Mouse (Mus musculus) frontal cortex, postnatal 36 days (tissue): ENCODE measurements around the gene Yif1b.

Experiments
- DNase-seq, 2 experiments: peaks; one replicate each; pipeline ENCODE4 v3.0.0; 2022; ENCODE audit warnings: low spot score in 2 of 2

Gene Yif1b

DNA sequence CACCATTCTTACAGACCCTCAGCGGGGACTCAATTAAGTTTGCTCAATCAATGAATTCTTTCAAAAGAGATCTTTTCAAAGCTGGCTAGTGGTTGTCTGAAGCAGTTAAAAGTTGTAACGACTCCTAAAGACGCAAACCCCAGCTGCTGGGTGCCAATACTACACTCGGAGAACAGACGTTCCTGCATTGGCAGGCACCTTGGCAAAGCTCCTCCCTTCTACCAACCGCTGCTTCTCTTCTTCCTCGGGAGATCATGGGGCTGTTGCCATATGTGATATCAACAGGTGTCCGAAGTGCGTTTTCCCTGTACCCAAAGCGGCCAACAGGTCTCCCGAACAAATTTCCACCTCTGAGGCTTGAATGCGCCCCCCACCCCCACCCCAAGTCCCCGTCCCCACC is 42.7 kb downstream of the Yif1b start:
- DNase-seq = no peak

DNA sequence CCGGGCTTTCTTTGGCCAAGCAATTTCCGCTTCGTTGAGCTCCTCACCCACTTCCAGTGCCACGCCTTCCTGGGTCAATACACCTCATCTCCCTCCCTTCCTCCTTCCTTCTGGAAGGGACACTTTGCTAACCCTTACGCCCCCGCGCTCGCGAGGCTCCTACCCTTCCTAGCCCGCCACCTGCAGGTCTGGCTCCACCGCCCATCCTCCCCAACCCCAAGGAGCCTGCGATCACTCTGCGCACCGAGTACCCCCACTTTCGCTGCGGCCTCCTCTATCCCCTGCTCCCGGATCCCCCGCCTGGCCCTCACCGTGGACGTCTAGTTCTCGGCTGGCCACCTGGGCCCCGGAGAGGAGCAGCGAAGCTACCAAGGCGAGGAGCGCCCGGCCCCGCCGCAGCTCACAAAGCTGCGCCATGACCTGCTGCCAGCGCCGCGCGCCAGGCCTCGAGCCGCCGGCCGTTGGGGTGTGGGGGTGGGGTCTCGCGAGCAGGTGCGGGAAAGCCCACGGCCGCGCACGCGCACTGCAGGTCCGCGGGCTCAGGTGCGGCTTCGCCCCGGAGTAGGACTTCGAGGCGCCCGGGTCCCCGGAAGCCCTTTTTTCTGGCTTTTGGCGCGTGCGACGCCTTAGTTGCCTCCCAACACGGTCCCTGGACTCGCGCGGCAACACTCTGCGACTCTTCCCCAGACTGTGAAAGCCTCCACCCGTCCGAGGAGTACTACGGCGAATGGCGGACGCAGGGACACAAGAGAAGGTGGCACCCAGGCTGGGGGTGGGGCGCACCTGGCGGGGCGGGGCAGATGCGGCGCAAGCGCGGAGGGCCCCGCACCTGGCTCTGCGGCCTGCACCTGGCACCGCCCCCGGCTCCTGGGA is 43.3 kb downstream of the Yif1b start, which contains the start of gene Spint2:
Gene Spint2 (minus strand): TSS at position 712 of the 873 bp plus-strand sequence.
- DNase-seq = no peak

DNA sequence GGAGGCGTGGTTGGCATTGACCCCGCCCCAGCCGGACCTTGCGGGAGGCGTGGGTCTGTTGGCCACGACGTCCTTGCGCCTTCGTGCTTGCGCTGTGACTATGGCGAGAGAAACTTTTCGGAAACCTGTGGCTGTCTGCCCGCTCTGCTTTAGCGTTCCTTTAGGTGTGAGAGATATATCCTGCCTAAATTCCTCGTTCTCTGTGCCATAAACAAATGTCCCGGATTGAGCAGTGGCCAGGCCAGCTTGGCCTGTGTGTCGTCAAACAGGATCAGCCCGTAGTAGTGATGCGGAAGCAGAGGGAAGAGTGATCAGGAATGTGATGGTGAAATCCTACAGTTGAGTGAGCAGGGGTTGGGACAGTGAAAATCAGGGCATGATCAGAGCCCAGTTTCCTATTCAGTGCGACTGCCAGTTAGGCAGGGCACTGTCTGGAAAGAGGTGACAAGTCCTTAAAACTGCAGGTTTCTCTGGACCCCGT is 44.0 kb downstream of the Yif1b start:
- no peak for DNase-seq

DNA sequence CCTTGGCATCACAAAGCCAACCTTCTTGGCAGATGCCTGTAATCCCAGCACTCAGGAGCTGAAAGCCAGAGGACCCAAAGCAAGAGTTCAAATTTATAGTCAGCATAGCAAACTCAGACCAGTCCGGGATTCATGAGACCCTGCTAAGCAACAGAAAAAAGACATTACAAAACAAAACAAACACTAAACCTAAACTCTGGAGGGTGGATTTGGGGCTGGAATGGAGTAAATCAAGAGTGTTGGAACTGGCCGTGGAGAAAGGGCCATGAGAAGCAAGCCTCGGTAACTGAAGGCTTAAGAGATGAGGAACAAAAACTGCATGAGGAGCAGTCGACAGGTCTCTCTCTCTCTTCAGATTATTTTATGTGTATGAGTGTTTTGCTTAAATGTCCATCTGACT is 45.7 kb downstream of the Yif1b start:
- no peak for DNase-seq

DNA sequence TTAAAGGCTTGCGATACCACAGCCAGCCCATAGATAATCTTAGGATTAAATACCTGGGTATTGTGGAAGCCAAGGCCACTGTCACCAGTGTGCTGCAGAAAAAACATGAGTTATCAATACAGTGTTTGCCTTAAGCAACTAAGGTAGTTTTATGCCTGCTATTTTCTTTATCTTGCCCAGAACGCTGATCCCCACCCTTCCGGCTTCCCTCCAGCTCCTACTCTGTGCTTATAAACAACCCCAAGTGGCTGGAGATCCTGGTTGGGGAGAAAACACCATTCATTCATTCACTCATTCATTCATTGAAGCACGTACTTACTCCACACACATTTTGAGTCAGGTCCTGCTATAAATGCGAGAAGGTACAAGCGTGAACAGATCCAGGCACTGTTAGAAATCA is 46.4 kb downstream of the Yif1b start:
- no peak for DNase-seq

DNA sequence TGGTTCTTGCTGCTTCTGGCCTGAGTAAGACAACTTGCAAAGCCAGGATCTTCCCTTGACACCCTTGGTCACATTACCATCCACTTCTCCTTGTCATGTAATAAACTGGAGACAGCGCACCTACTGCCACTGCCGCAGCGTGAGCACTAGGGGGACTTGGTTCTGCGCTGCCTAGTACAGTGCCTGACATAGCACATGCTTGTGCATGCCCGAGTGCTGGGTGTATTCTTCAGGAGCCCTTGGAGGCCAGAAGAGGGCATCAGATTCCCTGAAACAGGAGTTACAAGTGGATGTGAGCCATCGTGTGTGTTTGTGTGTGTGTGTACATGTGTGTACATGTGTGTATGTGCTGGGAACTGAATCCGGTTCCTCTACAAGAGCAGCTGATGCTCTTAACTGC is 49.4 kb downstream of the Yif1b start:
- no peak for DNase-seq

DNA sequence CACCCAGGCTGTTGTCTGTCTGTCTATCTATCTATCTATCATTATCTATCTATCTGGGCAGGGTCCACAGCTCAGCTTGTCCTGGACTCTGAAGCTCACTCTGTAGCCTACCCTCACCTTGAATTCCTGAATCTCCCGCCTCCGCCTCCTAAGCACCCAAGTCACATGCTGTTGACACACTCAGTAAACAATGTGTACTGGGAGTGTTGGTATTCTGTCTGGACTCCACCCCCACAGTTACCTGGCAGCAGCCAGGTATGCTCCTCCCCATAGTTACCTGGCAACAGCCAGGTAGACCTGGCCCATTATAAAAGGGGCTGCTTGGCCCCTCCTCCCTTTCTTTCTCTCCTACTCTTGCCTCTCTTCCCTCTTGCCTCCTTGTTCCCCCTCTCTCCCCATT is 50.0 kb downstream of the Yif1b start:
- no peak for DNase-seq

DNA sequence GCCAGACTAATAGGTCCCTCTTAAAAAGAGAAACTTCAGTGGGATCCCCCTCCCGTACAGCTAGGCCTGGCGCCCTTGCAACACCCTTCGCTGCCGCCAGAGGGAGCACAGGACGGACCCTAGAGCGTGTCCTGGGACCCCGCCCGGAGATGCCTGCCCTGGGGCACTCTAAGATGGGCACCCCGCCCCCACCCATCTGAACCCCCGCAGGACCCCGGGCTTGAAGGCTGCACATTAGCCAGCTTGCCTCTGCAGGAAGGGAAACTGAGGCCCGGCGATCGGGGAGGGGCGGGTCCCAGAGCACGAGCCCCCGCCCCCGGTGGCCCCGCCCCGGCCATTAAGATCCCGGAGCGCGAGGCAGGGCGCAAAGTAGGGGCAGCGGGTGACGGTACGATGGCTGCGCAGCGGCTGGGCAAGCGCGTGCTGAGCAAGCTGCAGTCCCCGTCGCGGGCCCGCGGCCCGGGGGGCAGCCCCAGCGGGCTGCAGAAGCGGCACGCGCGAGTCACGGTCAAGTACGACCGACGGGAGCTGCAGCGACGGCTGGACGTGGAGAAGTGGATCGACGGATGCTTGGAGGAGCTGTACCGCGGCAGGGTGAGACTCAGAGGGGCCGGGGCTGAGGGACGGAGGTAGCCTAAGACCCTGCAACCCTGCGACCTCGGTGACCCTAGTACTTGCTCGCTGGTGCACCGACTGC is 51.0 kb downstream of the Yif1b start, which contains the start of gene Ppp1r14a:
Gene Ppp1r14a (plus strand): TSS at position 367 of the 697 bp plus-strand sequence.
- DNase-seq = no peak

DNA sequence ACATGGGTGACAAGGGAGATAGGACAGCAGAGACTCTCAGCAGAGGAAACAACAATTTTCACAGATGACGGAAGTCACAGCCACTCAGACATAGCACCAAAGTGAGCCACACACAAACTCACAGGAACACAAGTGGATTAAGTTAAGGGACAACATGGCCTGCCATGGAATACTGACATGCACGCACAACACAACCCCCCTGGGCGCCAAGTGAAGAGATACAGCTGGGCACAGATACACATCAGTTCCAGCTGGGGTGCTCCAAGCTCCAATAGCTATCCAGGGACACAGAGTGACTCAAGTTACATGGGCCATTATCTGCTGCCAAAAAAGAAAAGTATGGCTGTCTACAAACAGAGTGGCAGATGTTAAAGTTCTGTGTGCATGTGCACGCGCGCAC is 51.7 kb downstream of the Yif1b start:
- no peak for DNase-seq

DNA sequence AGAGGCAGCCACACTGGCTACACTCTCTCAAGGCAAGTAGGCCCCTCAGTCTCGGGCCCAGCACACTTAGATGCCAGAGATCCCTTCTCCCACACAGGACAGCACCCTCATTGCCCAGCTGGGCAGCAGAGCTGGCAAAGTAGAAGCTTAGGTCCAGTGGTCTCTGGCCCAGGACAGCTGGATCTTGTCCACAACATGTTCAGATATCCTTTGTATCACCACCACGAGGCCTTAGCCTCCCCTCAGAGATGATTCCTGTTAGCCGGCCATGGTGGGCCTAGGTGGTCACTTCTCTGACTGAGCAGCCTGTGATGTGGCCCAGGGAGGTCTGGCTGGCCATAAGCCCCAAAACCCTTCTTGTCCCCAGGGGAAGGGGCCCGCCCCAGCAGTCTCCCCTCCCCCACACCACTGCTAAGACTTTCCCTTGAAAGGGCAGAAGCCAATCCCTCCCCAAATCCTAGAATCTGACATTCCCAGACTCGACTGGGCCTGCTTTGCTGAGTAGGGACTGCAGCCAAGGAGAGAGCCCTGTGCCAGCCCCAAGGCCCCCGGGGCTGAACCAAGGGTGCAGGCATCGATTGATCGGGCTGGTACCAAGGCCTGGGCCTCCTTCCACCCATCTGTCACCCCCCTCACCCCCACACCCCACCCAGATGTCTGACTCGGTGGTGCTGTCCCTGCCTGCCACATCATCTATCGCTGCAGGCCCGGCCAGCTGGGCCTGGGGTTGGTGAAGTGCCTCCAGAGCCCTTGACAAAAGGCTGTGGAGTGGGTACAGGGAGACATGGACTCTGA is 52.8 kb downstream of the Yif1b start:
- DNase-seq = no peak

DNA sequence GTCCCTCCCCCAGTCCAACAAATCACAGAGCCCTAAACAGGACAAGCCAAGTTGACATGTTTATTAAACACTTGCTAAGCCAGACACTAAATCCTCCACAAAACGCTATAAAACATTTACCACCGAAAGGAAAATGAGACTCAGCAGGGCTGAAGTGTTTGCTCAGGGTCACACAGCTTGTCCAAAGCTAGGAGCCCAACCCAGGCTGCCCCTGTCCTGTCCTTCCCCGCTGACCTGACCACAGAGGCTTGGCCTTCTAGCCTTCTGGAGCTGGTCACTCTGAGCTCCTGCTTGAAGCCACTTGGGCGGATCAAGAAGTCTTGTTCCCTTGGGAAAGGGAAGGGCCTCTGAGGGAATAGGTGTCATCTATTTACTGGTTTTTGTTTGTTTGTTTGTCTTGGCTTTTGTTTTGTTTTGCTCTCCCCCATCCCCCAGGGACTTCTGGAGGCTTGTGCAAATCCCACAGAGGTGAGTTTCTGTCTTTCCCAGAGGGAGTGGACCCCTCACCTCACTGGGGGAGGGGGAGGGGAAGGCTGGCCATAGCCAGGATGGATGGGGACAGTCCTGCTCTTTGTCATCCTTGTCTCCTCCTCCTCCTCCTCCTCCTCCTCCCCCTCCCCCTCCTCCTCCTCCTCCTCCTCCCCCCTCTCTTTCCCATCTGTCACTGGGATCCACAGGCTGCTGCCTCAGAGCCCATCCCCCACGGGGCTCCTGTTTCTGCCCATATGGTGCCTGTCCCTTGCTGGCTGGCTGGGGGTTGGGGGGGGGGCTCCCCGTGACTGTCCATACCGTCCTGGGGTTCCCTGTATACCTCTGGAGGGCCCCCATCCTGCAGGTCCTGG is 53.7 kb downstream of the Yif1b start:
- DNase-seq = no peak

DNA sequence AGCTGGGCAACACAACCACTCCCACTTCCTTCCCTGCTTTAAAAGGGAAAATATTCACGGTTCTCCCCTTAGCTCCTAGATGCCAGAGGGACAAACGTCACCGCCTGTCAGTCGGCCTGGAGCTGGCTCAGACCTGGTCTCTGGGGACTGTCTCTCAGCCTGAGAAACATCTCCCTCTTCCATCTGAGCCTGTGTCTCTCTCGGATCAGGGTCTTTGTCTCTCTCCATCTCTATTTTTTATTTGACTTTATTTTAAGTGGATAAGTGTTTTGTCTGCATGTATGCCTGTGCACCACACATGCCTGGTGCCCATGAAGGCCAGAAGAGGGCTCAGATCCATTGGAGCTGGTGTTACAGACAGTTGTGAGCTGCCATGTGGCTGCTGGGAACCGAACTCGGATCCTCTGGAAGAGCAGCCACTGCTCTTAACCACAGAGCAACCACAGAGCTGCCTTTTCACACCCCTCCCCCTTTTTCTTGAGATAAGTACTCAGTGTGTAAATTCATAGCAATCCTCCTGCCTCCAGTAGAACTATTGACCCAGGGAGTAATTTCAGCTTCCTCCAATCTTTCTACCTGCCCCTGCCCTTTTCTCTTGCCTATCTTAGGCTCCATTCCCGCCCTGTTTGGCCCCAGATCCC is 54.4 kb downstream of the Yif1b start:
- DNase-seq = no peak

DNA sequence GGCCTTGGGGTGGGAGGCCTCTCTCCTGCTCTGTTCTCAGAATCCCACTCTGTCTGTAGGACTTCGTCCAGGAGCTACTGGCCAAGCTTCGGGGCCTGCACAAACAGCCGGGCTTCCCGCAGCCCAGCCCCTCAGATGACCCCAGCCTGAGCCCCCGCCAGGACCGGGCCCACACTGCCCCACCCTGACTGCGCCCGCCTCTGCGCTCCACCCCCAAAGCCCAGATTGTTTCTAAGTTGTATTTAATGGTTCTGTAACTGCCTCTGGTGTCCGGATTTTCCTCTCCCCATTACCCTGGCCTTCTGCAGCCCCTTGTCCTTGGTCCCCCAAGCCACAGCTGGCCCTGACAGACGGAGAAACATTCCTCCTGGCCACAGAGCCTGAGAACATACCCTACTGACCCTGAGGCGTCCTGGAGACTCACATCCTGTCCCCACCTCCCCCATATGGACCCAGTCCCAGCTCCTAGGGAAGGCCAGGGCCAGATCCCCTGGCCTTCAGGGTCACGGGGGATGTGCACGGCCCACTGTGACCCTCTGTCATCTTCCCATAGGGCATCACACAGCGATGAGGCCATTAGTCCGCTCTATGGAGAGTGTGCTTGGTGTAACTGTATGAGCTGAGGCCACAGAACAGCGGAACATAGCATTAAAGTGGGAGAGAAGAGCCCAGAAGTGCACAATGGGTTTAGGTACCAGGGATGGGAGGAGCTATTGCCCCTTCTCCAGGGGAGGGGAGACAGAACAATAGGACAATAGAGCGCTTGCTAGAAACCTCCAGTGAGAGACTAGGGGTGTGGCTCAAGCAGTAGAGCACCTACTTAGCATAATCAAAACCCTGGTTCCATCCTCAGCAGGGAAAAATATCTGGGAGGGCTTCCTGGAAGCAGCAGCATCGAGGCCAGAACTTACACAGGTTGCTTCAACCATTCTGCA is 55.3 kb downstream of the Yif1b start:
- DNase-seq = no peak

DNA sequence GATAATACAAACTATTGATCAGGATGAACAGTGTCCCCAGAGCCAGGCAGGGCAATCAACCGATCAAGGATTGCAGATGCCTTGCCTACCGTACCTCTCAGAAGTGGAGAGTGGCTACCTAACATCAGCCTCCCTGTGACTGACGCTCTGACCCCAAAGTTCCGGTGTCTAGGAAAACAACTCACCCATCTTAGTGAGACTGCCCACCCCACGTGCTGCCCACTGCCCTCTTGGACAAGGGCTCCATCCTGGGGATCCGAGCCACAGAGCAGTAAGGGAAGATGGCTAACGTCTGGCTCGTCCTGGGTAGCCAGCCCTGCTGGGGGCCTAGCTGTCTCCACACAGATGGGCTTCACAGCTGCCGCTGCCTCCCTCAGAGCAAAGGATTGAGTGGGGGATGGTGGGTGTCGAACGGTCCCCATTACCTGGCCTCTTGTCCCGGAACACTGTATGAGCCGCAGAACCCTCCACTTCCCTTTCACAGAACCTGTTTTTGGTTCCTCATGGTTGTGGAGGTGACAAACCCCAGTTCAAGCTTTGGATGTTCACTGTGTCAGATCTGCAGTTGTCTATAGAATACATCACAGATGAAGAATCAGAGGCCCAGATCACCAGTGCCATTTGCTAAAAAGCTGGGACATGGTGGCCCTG is 56.1 kb downstream of the Yif1b start:
- DNase-seq = no peak

DNA sequence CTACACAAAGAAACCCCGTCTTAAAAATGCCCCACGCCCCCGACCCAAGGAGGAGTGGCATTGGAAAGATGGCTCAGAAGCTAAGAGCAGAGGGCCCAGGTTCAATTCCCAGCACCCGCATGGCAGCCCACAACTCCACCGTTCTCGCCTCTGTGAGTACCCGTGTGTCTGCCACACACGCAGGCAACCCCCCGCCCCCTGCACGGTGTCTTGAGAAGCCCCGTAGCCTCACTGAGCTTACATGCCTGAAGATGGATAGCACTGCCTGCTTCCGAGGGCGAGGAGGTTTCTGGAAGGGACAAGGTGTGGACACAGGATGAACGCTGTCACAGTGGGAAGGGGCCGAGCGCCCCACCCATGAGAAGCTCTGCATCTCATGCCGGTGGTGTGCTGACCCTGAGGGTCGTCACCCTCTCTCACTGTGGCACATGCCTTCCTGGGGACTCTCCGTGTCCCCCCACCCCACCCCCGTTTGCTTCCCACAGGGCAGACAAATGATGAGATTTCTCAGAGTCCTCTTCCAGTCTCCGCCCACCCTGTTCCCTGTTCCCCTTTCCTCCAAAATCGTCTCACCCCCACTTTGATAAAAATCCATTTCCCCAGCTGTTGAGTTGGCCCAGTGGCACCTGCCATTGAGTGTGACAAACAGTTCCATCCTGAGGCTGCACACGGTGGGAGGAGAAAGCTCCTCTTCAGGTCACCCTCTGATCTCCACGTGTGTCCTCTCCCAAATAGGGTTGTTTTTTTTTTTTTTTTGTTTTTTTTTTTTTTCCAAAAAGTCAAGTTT is 57.9 kb downstream of the Yif1b start:
- DNase-seq = no peak

DNA sequence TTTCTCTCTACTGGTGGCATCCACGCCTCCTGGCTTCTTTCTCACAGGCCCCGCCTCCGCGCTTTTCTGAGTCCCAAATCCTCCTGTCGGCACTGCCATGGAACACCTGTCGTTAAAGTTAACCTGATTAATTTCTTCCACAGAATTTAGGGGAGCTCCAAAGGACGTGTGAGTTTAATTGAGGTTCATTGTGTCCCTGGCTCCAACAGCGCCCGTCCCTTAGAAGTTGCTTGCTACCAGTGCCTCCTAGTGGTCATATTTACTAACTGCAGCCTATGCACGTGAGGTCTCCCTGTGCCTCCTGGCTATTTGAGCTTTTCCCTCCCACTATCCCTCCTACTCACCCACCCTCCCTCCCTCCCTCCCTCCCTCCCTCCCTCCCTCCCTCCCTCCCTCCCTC is 58.9 kb downstream of the Yif1b start:
- DNase-seq = peak in 1 of 2 experiments; percentile 67
